ENCODE assay signal across 8 mouse cellular contexts in genomic region chr2:164404082-164404990, GRCm38 (mm10). TPM values are rescaled to one million over a fixed set of nuclear protein-coding genes. Genes with fewer than 3 reads are reported as not detected.
DNase-seq lines count a peak whose midpoint lies in the region; ATAC-seq and TF ChIP-seq lines count a peak whose summit lies in the region.

No protein-coding gene starts in this region.

- no peak overlapping the region for H3K27ac ChIP-seq in heart, embryonic 14.5 days (replicated peaks in 1 of 2; ENCODE audit: control insufficient read depth in 1 of 2, insufficient read depth in 1 of 2, low read depth in 2 of 2, low read length in 2 of 2)
- H3K27ac ChIP-seq in kidney, embryonic 16.5 days (ENCODE audit: low read length): no peak overlapping the region
- H3K27ac ChIP-seq in lung, postnatal 0 days (ENCODE audit: low read length): peak overlapping the region; percentile 93

- H3K36me3 ChIP-seq in heart, embryonic 14.5 days (ENCODE audit: control insufficient read depth, insufficient read depth, low read length): no peaks in the 10 kb centered on the region
- H3K36me3 ChIP-seq in kidney, embryonic 16.5 days (ENCODE audit: insufficient read depth, low read length): no peaks in the 10 kb centered on the region
- H3K36me3 ChIP-seq in lung, postnatal 0 days (ENCODE audit: insufficient read depth, low read length): no peaks in the 10 kb centered on the region

- DNase-seq in retina, postnatal 1 day: peak; percentile 33
- DNase-seq in retina, embryonic 14.5 days (ENCODE audit: low spot score): no peak
- DNase-seq in lung, postnatal 0 days (ENCODE audit: low spot score): peak; percentile 91
- no peak for DNase-seq in spleen, postnatal 4 days (ENCODE audit: low spot score in 2 of 2)
- DNase-seq in thymus, postnatal 36 days: no peak
- no peak for DNase-seq in frontal cortex, adult 2 months (ENCODE audit: extremely low spot score in 1 of 2, low spot score in 1 of 2)

- ATAC-seq in heart, embryonic 14.5 days (ENCODE audit: insufficient number of reproducible peaks, insufficient read depth, low FRiP score, low read depth): no peak
- no peak for ATAC-seq in kidney, embryonic 16.5 days (ENCODE audit: low FRiP score, low TSS enrichment)
- ATAC-seq in lung, postnatal 0 days: peak; percentile 90

- H3K27me3 ChIP-seq in heart, embryonic 14.5 days (ENCODE audit: control insufficient read depth, insufficient read depth, low read length): peaks cover 100% of the 10 kb centered on the region
- H3K27me3 ChIP-seq in kidney, embryonic 16.5 days (ENCODE audit: insufficient read depth, low read length): peaks cover 96% of the 10 kb centered on the region
- H3K27me3 ChIP-seq in lung, postnatal 0 days (replicated peaks; ENCODE audit: insufficient read depth, low read length): peaks cover 14% of the 10 kb centered on the region

- H3K4me2 ChIP-seq in heart, embryonic 14.5 days (ENCODE audit: low read length): peak overlapping the region; percentile 73
- H3K4me2 ChIP-seq in kidney, embryonic 16.5 days (replicated peaks; ENCODE audit: low read depth, low read length): peak overlapping the region; percentile 59
- H3K4me2 ChIP-seq in lung, postnatal 0 days (replicated peaks; ENCODE audit: low read depth, low read length): peak overlapping the region; percentile 70

- 2% methylated on average over 47 of the region's 49 CpGs for WGBS in heart, embryonic 14.5 days
- 1% methylated on average over 41 of the region's 49 CpGs for WGBS in kidney, embryonic 16.5 days
- WGBS in lung, postnatal 0 days: 1% methylated on average over 47 of the region's 49 CpGs

- no peaks in the 10 kb centered on the region for H3K9me3 ChIP-seq in heart, embryonic 14.5 days (ENCODE audit: control insufficient read depth, low read length)
- no peaks in the 10 kb centered on the region for H3K9me3 ChIP-seq in kidney, embryonic 16.5 days (ENCODE audit: low read length)
- no peaks in the 10 kb centered on the region for H3K9me3 ChIP-seq in lung, postnatal 0 days (ENCODE audit: low read length)

- peak; percentile 90 for TF ChIP-seq EP300 in lung, postnatal 0 days (IDR thresholded peaks at IDR 0.05)

- H3K4me1 ChIP-seq in heart, embryonic 14.5 days (ENCODE audit: control insufficient read depth in 2 of 2, insufficient read depth in 2 of 2, low read length in 2 of 2): peaks cover 11 to 26% of the 10 kb centered on the region in 2 experiments; a peak in 3 of 4 replicates
- peaks cover 17% of the 10 kb centered on the region for H3K4me1 ChIP-seq in kidney, embryonic 16.5 days (ENCODE audit: insufficient read depth, low read length)
- H3K4me1 ChIP-seq in lung, postnatal 0 days (ENCODE audit: insufficient read depth, low read depth, low read length): peaks cover 7% of the 10 kb centered on the region; the same call in 1 of the 2 replicates

- H3K9ac ChIP-seq in heart, embryonic 14.5 days (ENCODE audit: low read length): peak overlapping the region; percentile 49; the same call in 1 of the 2 replicates
- H3K9ac ChIP-seq in kidney, embryonic 16.5 days (replicated peaks; ENCODE audit: low read length): peak overlapping the region; percentile 33
- peak overlapping the region; percentile 43; the same call in 1 of the 2 replicates for H3K9ac ChIP-seq in lung, postnatal 0 days (replicated peaks; ENCODE audit: low read depth)

- peak overlapping the region; percentile 37 to 41 for H3K4me3 ChIP-seq in heart, embryonic 14.5 days (ENCODE audit: control insufficient read depth in 1 of 2, insufficient read depth in 1 of 2, low read depth in 1 of 2, low read length in 2 of 2)
- peak overlapping the region; percentile 39 for H3K4me3 ChIP-seq in kidney, embryonic 16.5 days (ENCODE audit: low read length)
- peak overlapping the region; percentile 39 for H3K4me3 ChIP-seq in lung, postnatal 0 days (ENCODE audit: low read depth, low read length)

- no peak for TF ChIP-seq CTCF in lung, postnatal 0 days (IDR thresholded peaks at IDR 0.05)

RNA-seq across cellular contexts. Expression of gene Matn4, which starts 0.6 kb away (rescaled TPM):
- 0.97 and 1.4 TPM in 2 replicates for polyA plus RNA-seq in heart, embryonic 14.5 days (2014; fragmentation: Nextera tagmentation; extraction: Ambion mirVana)
- polyA plus RNA-seq in kidney, embryonic 16.5 days (2015; fragmentation: Nextera tagmentation; extraction: Ambion mirVana): 0.75 and 2.0 TPM in 2 replicates
- 71.4 and 81.2 TPM in 2 replicates for polyA plus RNA-seq in lung, postnatal 0 days (2015; fragmentation: Nextera tagmentation; extraction: Ambion mirVana)
- polyA plus RNA-seq in frontal cortex, adult 2 months (2012; rRNA removed): 25.8 and 25.9 TPM in 2 replicates

RNA-seq across cellular contexts. Expression of gene Rbpjl, which starts 1.4 kb away (rescaled TPM):
- polyA plus RNA-seq in heart, embryonic 14.5 days (2014; fragmentation: Nextera tagmentation; extraction: Ambion mirVana): 0.05 and 0.08 TPM in 2 replicates
- polyA plus RNA-seq in kidney, embryonic 16.5 days (2015; fragmentation: Nextera tagmentation; extraction: Ambion mirVana): 0.06 and 0.29 TPM in 2 replicates
- 29.7 and 42.6 TPM in 2 replicates for polyA plus RNA-seq in lung, postnatal 0 days (2015; fragmentation: Nextera tagmentation; extraction: Ambion mirVana)
- polyA plus RNA-seq in frontal cortex, adult 2 months (2012; rRNA removed): 1.7 and 1.8 TPM in 2 replicates

RNA-seq across cellular contexts. Expression of gene Slpi, which starts 15.4 kb away (rescaled TPM):
- 0.63 and 1.3 TPM in 2 replicates for polyA plus RNA-seq in heart, embryonic 14.5 days (2014; fragmentation: Nextera tagmentation; extraction: Ambion mirVana)
- polyA plus RNA-seq in kidney, embryonic 16.5 days (2015; fragmentation: Nextera tagmentation; extraction: Ambion mirVana): 0.41 and 1.00 TPM in 2 replicates
- 79.5 and 106 TPM in 2 replicates for polyA plus RNA-seq in lung, postnatal 0 days (2015; fragmentation: Nextera tagmentation; extraction: Ambion mirVana)
- polyA plus RNA-seq in frontal cortex, adult 2 months (2012; rRNA removed): 0.67 and 0.68 TPM in 2 replicates

RNA-seq across cellular contexts. Expression of gene Sdc4, which starts 39.4 kb away (rescaled TPM):
- polyA plus RNA-seq in heart, embryonic 14.5 days (2014; fragmentation: Nextera tagmentation; extraction: Ambion mirVana): 33.5 and 40.1 TPM in 2 replicates
- polyA plus RNA-seq in kidney, embryonic 16.5 days (2015; fragmentation: Nextera tagmentation; extraction: Ambion mirVana): 204 and 209 TPM in 2 replicates
- 217 and 289 TPM in 2 replicates for polyA plus RNA-seq in lung, postnatal 0 days (2015; fragmentation: Nextera tagmentation; extraction: Ambion mirVana)
- polyA plus RNA-seq in frontal cortex, adult 2 months (2012; rRNA removed): 45.0 and 46.5 TPM in 2 replicates

RNA-seq across cellular contexts. Expression of gene Sys1, which starts 52.4 kb away (rescaled TPM):
- 45.7 and 47.6 TPM in 2 replicates for polyA plus RNA-seq in heart, embryonic 14.5 days (2014; fragmentation: Nextera tagmentation; extraction: Ambion mirVana)
- 65.9 and 67.0 TPM in 2 replicates for polyA plus RNA-seq in kidney, embryonic 16.5 days (2015; fragmentation: Nextera tagmentation; extraction: Ambion mirVana)
- polyA plus RNA-seq in lung, postnatal 0 days (2015; fragmentation: Nextera tagmentation; extraction: Ambion mirVana): 63.5 and 66.2 TPM in 2 replicates
- 58.1 and 59.1 TPM in 2 replicates for polyA plus RNA-seq in frontal cortex, adult 2 months (2012; rRNA removed)

Comparison
In these comparisons a context has a peak if more than half of its experiments do, and no peak if none do; other contexts are left out.
1. DNase-seq: peak in retina, postnatal 1 day (single experiment) and lung, postnatal 0 days (single experiment); none in retina, embryonic 14.5 days (single experiment), spleen, postnatal 4 days (0 of 2), thymus, postnatal 36 days (0 of 2) and frontal cortex, adult 2 months (0 of 2).
2. RNA of gene Rbpjl, which starts 1.4 kb away (polyA plus RNA-seq): 29.7 to 42.6 TPM in lung, postnatal 0 days; 1.7 to 1.8 TPM in frontal cortex, adult 2 months, 0.06 to 0.29 TPM in kidney, embryonic 16.5 days and 0.05 to 0.08 TPM in heart, embryonic 14.5 days; every median in the first group is over 10 times any median in the second.
3. RNA of gene Slpi, which starts 15.4 kb away (polyA plus RNA-seq): 79.5 to 106 TPM in lung, postnatal 0 days; 0.41 to 1.00 TPM in kidney, embryonic 16.5 days, 0.67 to 0.68 TPM in frontal cortex, adult 2 months and 0.63 to 1.3 TPM in heart, embryonic 14.5 days; every median in the first group is over 10 times any median in the second.
4. Peak in every context shown above with its lines, with median percentiles within 50 percentile points of each other: H3K4me2 ChIP-seq, H3K4me3 ChIP-seq and H3K9ac ChIP-seq.